Mouse (Mus musculus): ENCODE data around the gene Enam. TPM values are rescaled to one million over a fixed set of nuclear protein-coding genes. Genes with fewer than 3 reads are reported as not detected.

Gene Enam
- not detected in 2 replicates for polyA plus RNA-seq (2012; rRNA removed)

GRCm38 (mm10) chr5:88487675-88488074 lies at the start of gene Enam:
Gene Enam, plus strand, starts transcription at chr5:88487975.

DNA sequence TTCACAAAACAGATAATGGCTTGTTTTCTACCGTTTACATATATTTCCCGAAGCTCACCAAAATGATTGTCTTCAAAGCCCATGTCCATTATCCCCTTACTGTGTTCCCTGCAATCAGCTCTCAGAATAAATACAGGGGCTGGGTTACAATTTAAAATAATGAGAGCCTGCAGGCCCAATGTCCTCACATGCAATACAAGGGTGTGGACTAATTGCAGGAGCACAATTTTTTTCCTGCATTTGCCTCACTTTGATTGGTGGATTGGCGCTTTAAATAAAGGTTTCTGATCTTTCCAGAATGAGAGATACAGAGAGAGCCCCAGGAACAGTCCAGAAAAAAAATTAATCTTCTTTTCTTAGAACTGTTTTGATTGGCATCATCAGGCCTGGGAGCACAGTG lies 32.1 kb upstream of the Enam start, which contains the start of gene Ambn:
Gene Ambn, plus strand, starts transcription at position 301 of the 400 bp plus-strand sequence.

DNA sequence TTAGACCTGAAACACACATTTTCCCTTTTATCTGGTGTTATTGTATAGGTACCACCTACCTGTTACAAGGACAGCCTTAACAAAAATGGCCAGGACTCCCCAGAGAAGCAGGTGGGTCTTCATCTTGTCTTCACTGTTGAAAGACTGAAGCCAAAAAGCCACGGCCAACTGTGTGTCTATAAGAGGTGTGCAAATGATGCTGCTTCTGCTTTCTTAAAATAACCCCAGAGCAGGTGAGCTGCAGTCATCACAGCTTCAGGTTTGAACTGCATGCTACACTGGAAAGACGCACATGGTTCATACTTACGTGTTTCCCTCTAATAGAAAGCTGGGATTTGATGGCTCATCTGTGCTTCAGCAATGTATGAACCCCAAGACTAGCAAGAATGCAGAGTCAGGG lies 39.9 kb downstream of the Enam start, which contains the start of gene Jchain:
Gene Jchain, minus strand, starts transcription at position 235 of the 400 bp plus-strand sequence.

GRCm38 (mm10) chr5:88554086-88554886 lies 66.5 kb downstream of the Enam start, which contains the start of gene Utp3:
Gene Utp3, plus strand, starts transcription at chr5:88554462.

Other genes with a start within 250 kb of the Enam start
- not detected in 2 replicates for gene Gm7714, start 219.1 kb upstream of the Enam start, polyA plus RNA-seq (2012; rRNA removed)
- gene Prol1, start 170.7 kb upstream of the Enam start, polyA plus RNA-seq (2012; rRNA removed), result not detected in 2 replicates
- gene Amtn, start 111.9 kb upstream of the Enam start, polyA plus RNA-seq (2012; rRNA removed), result not detected in 2 replicates
- gene Ambn, start 32.0 kb upstream of the Enam start, polyA plus RNA-seq (2012; rRNA removed), result not detected in 2 replicates
- 5.5 and 9.5 TPM in 2 replicates for gene Jchain, start 39.9 kb downstream of the Enam start, polyA plus RNA-seq (2012; rRNA removed)
- gene Utp3, start 66.5 kb downstream of the Enam start, polyA plus RNA-seq (2012; rRNA removed), result 9.3 and 10.7 TPM in 2 replicates
- gene Rufy3, start 77.1 kb downstream of the Enam start, polyA plus RNA-seq (2012; rRNA removed), result 8.6 and 10.3 TPM in 2 replicates
- 57.0 and 87.3 TPM in 2 replicates for gene Grsf1, start 188.2 kb downstream of the Enam start, polyA plus RNA-seq (2012; rRNA removed)
- gene Mob1b, start 232.9 kb downstream of the Enam start, polyA plus RNA-seq (2012; rRNA removed), result 2.1 and 4.6 TPM in 2 replicates

Data from ovary, adult 2 months (tissue).